Mouse (Mus musculus) heart, adult 11 months (tissue): ENCODE data around the gene Kazn.

Experiments
- DNase-seq: peaks from one replicate; pipeline ENCODE4 v3.0.0; 2022

Kazn gene

DNA sequence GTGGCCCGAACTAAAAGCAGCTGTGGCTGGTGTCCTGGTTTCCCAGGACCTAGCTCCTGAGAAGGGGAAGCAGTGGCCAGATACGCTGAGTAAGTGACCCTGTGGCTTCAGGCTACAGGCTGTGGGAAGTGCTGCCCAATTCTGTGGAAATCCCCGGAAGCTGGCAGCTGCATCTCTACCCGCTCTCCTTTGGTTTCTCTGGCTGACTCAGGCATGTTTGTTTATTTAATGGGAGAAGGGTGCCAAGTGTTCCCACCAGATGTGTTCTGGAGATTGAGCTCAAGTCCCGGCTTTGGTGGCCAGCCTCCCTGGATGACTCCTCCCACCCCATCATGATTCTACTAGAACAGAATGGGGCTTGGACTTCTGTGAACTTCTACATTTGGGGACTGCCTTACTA is 141.3 kb downstream of the Kazn start:
- peak; percentile 99 for DNase-seq

DNA sequence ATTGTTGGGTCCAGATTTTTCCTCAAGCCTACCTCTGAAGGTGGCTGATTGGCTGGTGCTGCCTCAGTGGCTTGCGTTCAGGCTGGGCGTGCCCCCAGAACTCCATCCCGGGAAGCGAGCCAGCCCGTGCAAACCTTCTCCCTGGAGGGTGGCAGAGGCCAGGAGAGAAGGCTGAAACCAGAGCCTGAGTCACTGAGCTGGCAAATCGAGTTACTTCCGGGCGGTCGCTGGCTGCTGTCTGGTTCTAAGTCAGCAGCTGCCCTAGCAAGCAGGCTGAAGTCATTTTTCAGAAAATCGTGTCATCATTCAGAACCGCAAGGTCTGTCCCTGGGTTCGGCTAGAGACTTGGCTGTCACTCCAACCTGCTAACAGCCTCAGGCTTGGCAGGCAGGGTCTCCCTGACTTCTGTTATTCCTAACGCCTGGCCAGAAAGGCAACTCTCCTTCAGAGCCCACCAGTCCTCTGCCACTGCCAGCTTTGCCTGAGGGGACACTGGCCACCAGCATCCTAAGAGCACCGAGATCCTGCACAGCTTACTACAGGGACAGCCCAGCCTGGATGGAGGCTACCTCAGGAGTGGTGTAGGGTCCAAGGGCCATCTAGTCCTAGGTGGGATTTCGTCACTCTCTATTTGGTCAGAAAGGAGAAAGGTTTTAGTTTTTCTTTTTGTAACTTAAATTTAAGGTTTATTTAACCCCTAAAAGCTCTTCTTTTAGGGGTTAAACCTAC is 143.5 kb downstream of the Kazn start:
- DNase-seq, result peak; percentile 98

DNA sequence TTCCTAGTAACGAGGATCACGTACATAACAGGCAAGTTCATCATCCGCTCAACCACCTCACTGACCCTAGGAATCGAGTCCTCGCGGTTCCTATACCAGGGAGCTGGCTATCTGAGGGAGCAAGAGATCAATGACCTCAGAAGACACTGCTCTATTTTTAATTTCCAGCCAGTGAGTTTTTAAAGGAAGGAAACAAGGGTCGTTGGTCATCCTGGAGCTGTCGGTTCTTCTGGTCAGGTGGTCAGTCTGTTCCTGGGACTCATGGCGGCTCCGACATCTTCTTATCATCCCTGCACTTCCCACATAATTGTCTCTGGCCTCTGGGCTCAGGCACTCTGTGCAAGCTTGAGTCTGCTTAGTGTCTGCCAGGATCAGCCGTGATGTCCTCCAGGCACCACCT is 144.8 kb downstream of the Kazn start:
- DNase-seq, result no peak

DNA sequence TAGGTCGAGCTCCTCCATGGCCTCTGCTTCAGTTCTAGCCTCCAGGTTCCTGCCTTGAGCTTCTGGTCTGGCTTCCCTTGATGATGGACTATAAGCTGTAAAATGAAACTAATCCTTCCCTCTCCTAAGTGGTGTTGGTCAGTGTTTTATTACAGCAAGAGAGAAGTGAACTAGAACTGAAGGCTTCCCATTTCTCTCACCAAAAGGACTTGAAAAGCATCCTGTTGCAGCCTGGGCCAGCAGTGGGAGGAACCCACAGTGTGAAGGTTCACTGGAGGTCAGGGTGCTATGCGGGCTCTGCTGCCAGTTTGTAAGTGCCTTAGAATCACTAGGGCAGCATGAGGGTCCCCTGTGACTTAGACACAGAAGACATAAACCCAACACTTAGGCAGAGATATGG is 148.1 kb downstream of the Kazn start:
- no peak for DNase-seq

DNA sequence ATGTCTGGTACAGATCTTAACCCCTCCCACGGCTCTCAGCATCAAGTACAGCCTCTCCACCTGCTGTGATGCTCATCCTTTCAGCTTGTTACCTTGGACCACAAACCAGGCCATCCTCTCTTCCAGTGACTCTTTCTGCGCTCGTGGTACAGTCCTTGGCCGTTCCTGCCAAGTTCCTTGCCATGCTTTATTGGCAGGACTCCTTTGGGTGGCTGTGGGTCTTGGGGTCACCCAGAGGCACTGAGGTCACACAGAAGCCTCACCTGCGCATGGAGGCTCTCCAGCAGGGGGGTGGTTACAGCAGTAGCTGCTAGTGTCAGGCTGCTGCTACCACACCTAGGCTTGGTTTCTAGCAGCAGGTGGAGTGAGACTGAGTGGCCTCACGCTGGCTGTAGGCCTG is 149.2 kb downstream of the Kazn start:
- no peak for DNase-seq

DNA sequence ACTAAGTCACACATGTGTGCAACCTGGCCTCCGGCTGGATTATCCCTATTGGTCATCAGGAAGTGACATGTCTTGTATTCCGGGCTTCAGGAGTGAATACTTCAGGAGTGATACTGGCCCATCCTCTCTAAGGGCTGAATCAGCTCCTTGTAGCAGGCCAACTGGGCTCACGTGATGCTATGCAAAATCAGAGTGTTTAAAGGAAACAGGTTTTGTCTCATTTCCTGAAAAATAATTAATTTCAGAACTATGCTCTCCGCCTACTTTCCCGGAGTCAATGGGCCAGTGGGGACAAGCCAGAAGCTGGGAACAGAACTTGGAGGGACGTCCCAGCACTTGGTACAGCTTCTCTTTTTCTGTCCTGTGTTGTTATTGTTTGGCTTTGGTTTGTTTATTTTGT is 150.4 kb downstream of the Kazn start:
- DNase-seq, result no peak

DNA sequence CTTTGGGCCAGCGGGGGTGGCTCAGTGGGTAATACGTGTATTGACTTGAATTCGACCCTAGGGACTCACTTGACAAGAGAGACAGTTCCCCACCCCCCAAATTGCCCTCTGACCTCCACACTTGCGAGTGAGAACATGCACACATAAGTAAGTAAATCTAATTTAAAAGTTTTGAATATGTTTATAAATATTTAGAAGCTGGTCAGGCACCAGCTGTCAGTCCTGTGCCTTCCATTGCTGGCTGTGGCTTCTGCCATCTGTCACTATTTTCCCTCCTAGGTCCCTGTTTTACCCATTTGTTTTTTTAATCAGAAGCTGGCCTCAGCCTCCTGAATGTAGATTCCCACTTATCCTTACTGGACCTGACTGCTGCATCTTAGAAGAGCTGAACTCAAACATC is 150.8 kb downstream of the Kazn start:
- DNase-seq, result no peak

DNA sequence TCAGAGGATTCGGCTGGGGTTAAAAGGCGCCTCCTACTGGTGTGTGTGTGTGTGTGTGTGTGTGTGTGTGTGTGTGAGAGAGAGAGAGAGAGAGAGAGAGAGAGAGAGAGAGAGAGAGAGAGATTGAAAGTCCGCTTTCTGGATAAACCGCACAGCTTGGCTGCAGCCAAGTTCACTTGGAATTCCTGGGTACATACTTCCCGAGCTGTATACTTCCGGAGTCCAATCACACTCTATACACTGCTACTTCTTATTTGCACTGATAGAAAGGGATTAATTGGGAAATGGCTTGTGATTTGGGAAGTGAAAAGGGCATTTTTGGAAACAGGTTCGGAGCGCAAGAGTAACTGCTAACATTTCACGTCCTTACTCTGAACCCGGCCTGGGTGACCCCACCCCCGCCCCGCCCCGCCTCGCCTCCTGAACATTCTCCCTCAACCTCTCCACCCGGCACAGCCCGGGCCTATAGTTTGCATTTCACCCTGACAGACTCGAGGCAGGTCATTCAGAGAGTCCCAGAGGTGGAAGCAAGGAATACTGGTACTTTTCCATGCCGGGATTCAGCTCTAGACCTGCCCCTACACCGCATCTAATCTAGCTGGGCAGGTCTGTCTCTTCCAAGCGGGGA is 154.2 kb downstream of the Kazn start:
- DNase-seq, result no peak

DNA sequence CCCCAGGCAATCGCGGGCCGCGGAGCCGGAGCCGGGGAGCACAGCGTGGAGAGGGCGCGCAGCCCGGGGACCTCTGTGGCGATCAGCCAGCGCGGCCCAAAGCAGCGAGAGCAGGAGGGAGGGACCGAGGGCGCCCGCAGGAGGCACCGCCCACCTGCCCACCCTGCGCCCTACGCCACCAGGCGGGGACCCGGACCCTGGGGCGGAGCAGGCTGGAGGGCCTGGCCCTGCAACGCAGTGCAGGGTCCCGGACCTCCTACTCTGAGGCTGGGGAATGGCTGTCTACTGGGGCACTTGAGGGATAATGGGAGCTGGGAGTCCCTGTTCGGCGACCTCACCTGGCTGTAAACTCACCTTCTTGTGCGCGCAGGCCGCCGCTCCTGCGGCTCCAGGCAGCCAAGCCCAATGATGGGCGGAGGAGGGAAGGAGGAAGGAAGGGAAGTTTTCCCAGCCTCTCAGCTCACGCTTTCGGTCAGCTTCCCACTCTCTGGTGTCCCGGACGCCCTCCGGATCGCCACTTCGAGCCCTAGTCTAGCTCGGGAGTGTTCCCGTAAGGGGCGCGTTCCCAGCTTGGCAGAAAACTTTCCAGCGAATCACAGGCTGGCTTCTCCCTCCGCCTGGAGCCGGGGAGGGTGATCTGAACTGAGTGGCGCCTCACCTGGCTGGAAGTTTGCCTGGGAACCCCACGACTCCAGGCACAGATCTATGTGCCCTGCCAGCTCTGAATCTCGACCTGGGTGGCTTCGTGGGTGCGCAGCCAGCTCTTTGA is 154.9 kb downstream of the Kazn start, which contains the start of gene Tmem51:
Gene Tmem51, minus strand, starts transcription at position 174 of the 769 bp plus-strand sequence.
- DNase-seq, result peak; percentile 97

DNA sequence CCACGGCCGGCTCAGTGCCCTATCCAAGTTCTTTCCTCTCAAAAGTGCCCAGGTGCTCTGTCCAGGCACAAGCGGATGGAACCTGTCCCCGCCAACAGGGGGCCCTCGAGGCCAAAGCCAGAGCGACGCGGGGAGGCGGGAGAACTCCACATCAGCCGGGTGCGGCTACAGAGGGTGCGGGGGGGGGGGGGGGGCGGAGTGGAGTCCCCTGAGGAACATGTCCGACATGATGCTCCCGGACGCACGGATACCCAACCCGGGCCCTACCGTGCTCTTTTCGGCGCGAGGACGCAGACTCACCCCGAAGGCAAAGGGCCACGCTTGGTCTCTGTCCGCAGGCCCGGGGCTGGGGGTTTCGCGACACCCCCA is 155.5 kb downstream of the Kazn start:
- peak; percentile 97 for DNase-seq

DNA sequence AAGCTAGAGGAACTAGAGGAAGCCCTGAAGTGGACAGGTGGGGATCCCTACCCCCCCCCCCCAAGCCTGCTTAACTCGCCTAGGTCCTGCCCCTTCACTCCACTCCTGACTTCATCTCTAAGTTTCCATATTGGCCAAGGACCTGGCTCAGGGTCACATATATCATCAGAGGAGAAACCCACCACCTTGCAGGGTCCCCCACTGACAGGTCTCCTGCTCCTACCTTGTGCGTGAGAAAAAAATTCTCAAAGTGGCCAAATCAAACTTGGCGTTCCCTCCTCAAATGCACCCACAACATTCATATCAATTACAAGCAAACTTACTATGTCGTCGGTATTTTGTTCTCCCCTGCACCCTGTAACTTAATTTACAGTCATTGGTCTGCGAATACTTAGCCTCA is 156.0 kb downstream of the Kazn start:
- DNase-seq, result peak; percentile 87

DNA sequence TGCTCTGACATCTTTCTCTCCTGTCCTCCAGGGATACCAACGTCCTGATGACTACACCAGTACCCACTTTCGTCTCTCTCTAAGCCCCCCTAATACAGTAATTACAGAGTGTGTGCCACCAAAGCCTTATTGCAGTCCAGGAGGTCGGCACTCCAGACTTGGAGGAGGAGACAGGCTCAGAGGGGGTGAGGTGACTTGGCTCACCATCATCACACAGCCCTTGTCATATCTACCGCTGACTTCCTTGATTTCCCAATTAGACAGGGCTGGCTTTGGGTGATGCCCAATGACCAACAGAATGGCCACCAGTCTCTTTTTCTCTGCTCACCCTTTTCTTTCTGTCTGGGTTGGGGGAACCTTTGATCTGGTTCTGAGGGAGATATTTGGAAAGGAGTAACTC is 156.5 kb downstream of the Kazn start:
- DNase-seq, result peak; percentile 82

DNA sequence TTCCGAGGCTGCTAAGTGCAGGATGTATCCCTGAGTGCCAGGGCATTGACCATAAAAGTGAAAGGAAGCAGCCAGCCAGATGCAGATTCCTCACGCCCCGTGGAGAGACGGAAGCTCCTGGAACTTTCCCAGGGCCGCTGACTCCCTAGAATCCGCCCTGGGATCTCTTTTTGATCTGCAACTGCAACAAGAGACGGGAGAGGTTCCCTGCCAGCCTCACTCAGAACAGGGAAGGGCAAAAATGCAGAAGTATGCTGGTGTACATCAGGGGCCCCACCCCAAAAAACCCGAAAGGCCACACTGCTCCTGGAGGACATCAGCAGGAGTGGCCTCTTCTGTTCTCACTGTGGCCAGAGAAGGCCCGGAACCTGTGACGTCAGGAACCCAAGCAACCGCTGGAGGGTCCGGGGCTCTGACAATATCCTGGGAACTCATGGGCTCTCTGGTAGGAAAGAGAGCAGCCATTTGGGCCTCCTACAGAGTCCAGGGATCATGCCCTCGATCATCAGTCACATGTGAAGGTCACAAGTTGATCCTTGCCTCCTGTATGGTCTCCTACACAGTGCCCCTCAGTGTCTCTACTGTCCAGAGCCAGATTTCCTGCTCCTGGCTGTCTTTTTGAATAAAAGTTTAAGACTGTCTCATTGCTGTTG is 157.4 kb downstream of the Kazn start:
- DNase-seq, result no peak

DNA sequence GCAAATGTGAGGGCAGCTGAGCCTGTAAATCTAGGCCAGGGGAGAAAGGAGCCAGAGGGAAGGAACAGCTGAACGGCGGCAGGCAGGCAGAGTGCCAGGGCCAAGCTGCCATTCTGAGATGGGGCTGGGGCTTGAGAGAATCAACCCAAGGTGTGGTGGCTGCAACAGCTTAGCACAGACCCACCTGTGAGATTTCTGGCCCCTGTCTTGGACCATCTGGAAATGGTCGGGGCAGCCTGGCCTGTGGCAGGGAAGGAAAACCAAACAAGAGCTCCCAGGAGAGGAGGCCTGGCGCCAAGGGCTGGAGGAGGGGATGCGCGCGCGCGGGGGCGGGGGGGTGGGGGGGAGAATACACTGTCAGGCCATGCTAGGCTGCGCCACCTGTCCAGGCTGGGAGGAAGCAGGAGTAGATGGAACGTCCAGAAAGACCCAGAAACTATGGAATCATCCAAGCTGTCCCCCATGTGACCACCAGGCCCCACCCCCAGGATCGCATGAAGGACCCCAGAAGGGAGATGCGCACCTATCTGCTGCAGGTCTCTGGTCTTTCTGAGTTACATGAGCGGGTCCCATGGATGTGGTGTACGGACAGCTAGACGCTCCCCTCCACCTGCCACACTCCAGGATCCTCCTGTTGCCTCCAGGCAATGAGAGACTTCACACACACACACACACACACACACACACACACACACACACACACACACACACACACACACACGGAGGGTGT is 158.1 kb downstream of the Kazn start:
- peak; percentile 95 for DNase-seq

DNA sequence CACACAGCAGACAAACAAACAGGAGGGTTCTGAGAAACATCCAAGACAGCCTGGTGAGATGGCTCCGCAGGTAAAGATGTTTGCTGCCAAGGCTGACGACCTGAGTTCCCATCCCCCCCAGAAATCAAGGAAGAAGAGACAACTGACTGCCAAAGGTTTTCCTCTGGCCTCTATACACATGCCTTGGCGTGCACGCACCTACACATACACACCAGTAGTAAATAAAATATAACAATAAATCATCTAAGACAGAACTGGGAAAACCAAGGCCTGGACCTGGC is 158.8 kb downstream of the Kazn start:
- DNase-seq, result peak; percentile 89

DNA sequence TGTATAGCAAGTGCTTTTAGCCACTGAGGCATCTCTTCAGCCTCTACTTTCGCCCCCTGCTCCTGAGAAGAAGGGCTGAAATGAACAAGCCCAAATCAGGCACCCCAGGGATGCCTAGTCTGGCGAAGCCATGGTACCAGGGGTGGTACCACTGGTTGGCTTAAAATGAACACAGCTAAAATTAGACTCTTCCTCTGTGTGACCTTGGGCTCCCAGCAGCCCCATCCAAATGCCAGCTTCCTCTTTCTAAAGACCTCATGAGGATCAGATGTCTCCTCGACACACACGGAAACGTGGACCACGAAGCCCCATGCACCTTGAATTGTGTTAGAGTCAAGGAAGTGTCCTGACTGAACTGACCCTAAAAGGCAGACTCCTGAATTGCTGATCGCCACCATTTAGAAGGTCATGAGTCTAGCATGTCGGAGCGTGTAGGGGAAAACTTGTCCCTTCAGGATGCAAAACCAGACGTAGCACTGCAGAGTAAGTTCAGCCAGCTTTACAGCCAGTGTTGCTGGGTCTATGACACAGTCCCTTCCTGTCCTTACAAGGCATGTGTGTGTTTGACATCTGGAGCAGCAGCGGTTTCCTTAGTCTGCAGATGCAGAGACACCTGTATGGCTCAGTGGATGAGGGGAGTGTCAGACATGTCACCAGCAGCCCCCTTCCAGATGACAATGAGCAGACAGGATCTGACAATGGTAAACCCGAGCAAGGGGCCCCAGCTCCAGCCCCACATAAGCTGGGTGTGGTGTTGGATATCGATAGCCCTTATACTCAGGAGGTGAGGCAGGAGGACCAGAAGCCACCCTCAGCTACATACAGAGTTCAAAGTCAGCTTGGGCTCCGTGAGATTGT is 159.3 kb downstream of the Kazn start:
- peak; percentile 94 for DNase-seq

DNA sequence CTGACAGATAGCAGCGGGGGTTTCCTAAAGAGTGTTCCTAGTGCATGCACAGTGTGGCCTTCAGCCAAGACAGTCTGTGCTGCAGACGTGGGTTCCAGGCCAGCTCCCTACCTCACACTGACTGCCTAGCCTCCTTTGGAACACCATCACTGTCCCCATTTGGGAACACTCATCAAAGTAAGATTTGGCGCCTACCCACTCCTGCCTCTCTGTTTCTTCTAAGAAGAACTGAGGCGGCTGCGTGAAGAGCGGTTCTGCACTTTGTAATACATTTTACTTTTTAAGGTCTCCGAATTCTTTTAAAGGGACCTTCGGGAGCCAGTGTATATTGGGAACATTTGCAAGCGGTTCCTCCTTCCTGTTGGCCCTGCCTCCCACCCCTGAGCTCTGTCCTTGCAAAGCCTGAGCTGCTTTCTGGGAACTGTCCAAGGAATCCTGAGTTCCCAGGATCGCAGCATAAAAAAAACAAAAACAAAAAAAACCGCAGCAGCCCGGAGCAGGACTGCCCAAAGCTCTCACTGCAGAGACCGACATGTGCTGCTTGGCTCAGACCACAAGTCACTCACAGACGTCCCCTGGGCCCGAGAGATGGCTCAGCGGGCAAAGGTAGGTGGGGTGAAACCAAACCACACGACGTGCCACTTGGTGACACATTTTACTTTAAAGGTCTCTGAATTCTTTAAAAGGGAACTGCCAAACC is 161.5 kb downstream of the Kazn start:
- DNase-seq, result peak; percentile 97

DNA sequence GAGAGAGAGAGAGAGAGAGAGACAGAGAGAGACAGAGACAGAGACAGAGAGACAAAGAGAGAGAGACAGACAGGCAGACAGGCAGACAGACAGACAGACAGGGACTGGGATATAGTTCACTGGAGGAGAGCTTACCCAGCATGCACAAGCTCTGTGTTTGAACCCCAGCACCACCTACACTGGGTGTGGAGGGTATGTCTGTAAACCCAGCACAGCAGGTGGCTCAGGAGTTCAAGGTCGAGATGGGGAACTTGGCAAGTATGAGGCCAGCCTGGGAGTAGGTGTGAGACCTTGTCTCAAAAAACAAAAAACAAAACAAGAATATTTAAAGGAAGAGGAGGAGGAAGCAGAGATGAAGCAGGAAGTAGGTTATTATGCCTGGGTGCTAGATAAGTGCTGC is 162.3 kb downstream of the Kazn start:
- DNase-seq, result peak; percentile 85

DNA sequence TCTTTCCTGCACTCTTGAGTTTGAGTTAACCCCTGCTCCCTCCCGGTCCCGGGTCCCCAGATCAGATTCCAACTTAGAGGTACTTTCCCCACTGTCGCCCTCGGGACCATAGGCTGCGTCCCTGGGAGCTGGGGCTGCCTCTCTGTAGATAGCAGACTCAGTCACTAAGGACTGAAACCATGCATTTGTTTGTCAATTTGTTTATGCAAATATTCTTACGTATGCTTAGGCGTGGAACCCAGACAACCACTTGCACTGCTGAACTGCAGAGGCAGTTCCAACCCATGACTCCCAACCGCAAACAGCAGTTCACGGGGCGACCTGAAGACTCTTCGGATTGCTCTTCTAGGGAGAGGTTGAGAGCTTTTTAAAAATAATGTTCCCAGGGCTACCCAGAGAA is 163.3 kb downstream of the Kazn start:
- DNase-seq, result no peak

DNA sequence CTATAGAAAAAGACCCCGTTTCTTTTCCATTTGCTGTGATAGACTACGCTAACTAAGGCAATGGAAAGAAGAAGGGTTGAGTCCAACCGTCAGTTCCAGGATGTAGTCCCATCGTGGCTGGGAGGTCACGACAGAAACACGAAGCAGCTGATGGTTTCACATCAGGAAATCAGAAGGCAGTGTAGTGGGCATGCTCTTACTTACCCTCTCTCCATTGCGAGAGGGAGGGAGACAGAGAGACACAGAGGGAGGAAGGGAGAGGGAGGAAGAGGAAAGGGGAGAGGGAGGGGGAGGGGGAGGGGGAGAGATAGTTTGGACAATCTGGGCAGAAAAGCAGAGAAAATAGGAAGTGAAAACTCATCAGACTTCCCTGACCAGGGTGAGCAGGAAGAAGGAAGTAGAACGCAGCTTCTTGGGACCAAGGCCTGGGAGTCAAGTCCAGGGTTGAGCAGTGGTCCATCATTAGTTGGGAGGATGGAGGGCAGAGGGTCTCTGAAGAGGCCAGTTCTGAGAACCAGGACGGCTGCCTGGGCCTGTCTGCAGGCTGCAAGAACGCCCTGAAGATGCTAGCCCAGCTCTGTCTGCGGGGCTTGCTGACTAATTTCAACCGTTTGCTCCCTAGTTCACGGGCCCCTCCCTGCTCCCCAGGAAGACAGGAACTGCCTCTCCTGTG is 165.0 kb downstream of the Kazn start:
- peak; percentile 90 for DNase-seq
